ENCODE assay signal across 8 mouse cellular contexts in genomic region chr17:12915881-12916583, GRCm38 (mm10). TPM values are rescaled to one million over a fixed set of nuclear protein-coding genes. Genes with fewer than 3 reads are reported as not detected.
DNase-seq lines count a peak whose midpoint lies in the region; ATAC-seq and TF ChIP-seq lines count a peak whose summit lies in the region.

Mrpl18 (minus strand) TSS chr17:12916345.

- no peak for TF ChIP-seq CTCF in heart, adult 2 months (IDR thresholded peaks at IDR 0.05)

- peaks cover 66% of the 10 kb centered on the region for H3K36me3 ChIP-seq in embryonic facial prominence, embryonic 14.5 days (ENCODE audit: control insufficient read depth, insufficient read depth, low read length)
- peaks cover 7% of the 10 kb centered on the region for H3K36me3 ChIP-seq in heart, adult 2 months (ENCODE audit: control insufficient read depth, insufficient read depth, low read length)
- peaks cover 54% of the 10 kb centered on the region for H3K36me3 ChIP-seq in limb, embryonic 13.5 days
- H3K36me3 ChIP-seq in midbrain, embryonic 16.5 days (ENCODE audit: control insufficient read depth, insufficient read depth, low read length) = peaks cover 34% of the 10 kb centered on the region

- H3K9me3 ChIP-seq in embryonic facial prominence, embryonic 14.5 days (ENCODE audit: control insufficient read depth, low read length) = no peaks in the 10 kb centered on the region
- no peaks in the 10 kb centered on the region for H3K9me3 ChIP-seq in limb, embryonic 13.5 days
- H3K9me3 ChIP-seq in midbrain, embryonic 16.5 days (replicated peaks; ENCODE audit: control insufficient read depth, low read length, poor library complexity, severe bottlenecking) = no peaks in the 10 kb centered on the region

- peak within 1 kb of the TSS; percentile 93 for H3K27ac ChIP-seq in embryonic facial prominence, embryonic 14.5 days (replicated peaks; ENCODE audit: low read depth, low read length)
- H3K27ac ChIP-seq in heart, adult 2 months = peak within 1 kb of the TSS; percentile 93
- H3K27ac ChIP-seq in limb, embryonic 13.5 days = peak within 1 kb of the TSS; percentile 91
- H3K27ac ChIP-seq in midbrain, embryonic 16.5 days (ENCODE audit: low read length) = peak within 1 kb of the TSS; percentile 82

- peak within 1 kb of the TSS; percentile 90 for H3K4me2 ChIP-seq in embryonic facial prominence, embryonic 14.5 days (ENCODE audit: low read depth, low read length)
- H3K4me2 ChIP-seq in limb, embryonic 13.5 days (replicated peaks) = peak within 1 kb of the TSS; percentile 93
- peak within 1 kb of the TSS; percentile 91 for H3K4me2 ChIP-seq in midbrain, embryonic 16.5 days (ENCODE audit: low read length)

- H3K9ac ChIP-seq in embryonic facial prominence, embryonic 14.5 days (ENCODE audit: low read depth, low read length) = peak within 1 kb of the TSS; percentile 98
- H3K9ac ChIP-seq in heart, adult 2 months (ENCODE audit: low read depth, low read length) = peak within 1 kb of the TSS; percentile 91
- peak within 1 kb of the TSS; percentile 97 for H3K9ac ChIP-seq in limb, embryonic 13.5 days
- peak within 1 kb of the TSS; percentile 84 for H3K9ac ChIP-seq in midbrain, embryonic 16.5 days (ENCODE audit: low read depth, low read length)

- H3K79me2 ChIP-seq in heart, adult 2 months (replicated peaks; ENCODE audit: control insufficient read depth, insufficient read depth, low read length) = no peaks in the 10 kb centered on the region

- TF ChIP-seq EP300 in heart, adult 2 months (IDR thresholded peaks at IDR 0.05; ENCODE audit: insufficient read depth, low read depth, low read length) = peak; percentile 17; the same call in 1 of the 2 replicates

- H3K27me3 ChIP-seq in embryonic facial prominence, embryonic 14.5 days (replicated peaks; ENCODE audit: control insufficient read depth, insufficient read depth, low read length) = no peaks in the 10 kb centered on the region
- H3K27me3 ChIP-seq in heart, adult 2 months (ENCODE audit: control insufficient read depth, insufficient read depth, low read length) = no peaks in the 10 kb centered on the region
- H3K27me3 ChIP-seq in limb, embryonic 13.5 days = no peaks in the 10 kb centered on the region
- H3K27me3 ChIP-seq in midbrain, embryonic 16.5 days (ENCODE audit: control insufficient read depth, insufficient read depth, low read depth, low read length) = no peaks in the 10 kb centered on the region

- WGBS in embryonic facial prominence, embryonic 14.5 days = under 1% methylated on average over 50 of the region's 56 CpGs
- under 1% methylated on average over 56 of the region's 56 CpGs for WGBS in heart, adult 2 months
- under 1% methylated on average over 56 of the region's 56 CpGs for WGBS in limb, embryonic 13.5 days
- WGBS in midbrain, embryonic 16.5 days = under 1% methylated on average over 56 of the region's 56 CpGs

- peak; percentile 100 for DNase-seq in 3T3-L1 (ENCODE audit: low read depth, low spot score)
- DNase-seq in adrenal gland, postnatal 4 days (ENCODE audit: low spot score in 2 of 2) = peak; percentile 86 to 96
- DNase-seq in embryonic facial prominence, embryonic 14.5 days (ENCODE audit: low spot score) = peak; percentile 100
- DNase-seq in heart, adult 2 months = peak; percentile 97 to 99
- DNase-seq in kidney, adult 8-10 months = peak; percentile 99 to 100
- DNase-seq in spleen, postnatal 10 days (ENCODE audit: low spot score in 2 of 2) = peak; percentile 94 to 99

- peak; percentile 75 for TF ChIP-seq POLR2A in heart, adult 2 months (IDR thresholded peaks at IDR 0.05; ENCODE audit: insufficient read depth, low read depth, low read length)

- intact Hi-C loops in heart, adult 2 months (cut with DNase I) = loop anchor here (2.0 to 5.0 kb wide), 3 partner anchors 46 to 95 kb away; partner anchors contain the start of gene Acat2

- peak; percentile 99 for ATAC-seq in embryonic facial prominence, embryonic 14.5 days (ENCODE audit: low read depth)
- peak; percentile 100 for ATAC-seq in limb, embryonic 13.5 days (ENCODE audit: low FRiP score, low read depth)
- ATAC-seq in midbrain, embryonic 16.5 days = peak; percentile 99

- H3K4me3 ChIP-seq in embryonic facial prominence, embryonic 14.5 days (ENCODE audit: low read depth, low read length) = peak within 1 kb of the TSS; percentile 99
- peak within 1 kb of the TSS; percentile 86 for H3K4me3 ChIP-seq in heart, adult 2 months
- peak within 1 kb of the TSS; percentile 75 for H3K4me3 ChIP-seq in limb, embryonic 13.5 days
- peak within 1 kb of the TSS; percentile 67 for H3K4me3 ChIP-seq in midbrain, embryonic 16.5 days (ENCODE audit: low read depth, low read length)

- peaks cover 10% of the 10 kb centered on the region; the same call in 1 of the 2 replicates for H3K4me1 ChIP-seq in embryonic facial prominence, embryonic 14.5 days (ENCODE audit: control insufficient read depth, insufficient read depth, low read length)
- peaks cover 2% of the 10 kb centered on the region; the same call in 1 of the 2 replicates for H3K4me1 ChIP-seq in heart, adult 2 months (ENCODE audit: control insufficient read depth, insufficient read depth, low read length)
- peaks cover 15% of the 10 kb centered on the region for H3K4me1 ChIP-seq in limb, embryonic 13.5 days
- peaks cover 16% of the 10 kb centered on the region for H3K4me1 ChIP-seq in midbrain, embryonic 16.5 days (ENCODE audit: control insufficient read depth, insufficient read depth, low read length)

RNA-seq across cellular contexts. Expression of gene Mrpl18, which starts in this region (rescaled TPM):
- 10 to 100 TPM; 86.7 to 89.9 TPM for total RNA-seq in adrenal gland, postnatal 4 days (2021)
- 118 and 123 TPM in 2 replicates for polyA plus RNA-seq in embryonic facial prominence, embryonic 14.5 days (2014; fragmentation: Nextera tagmentation; extraction: Ambion mirVana)
- 100 to 1,000 TPM; 151 to 160 TPM for total RNA-seq in heart, adult 2 months (2021)
- polyA plus RNA-seq in heart, adult 2 months (2012; rRNA removed) = 65.1 and 78.1 TPM in 2 replicates
- polyA plus RNA-seq in limb, embryonic 13.5 days (2015; fragmentation: Nextera tagmentation; extraction: Ambion mirVana) = 155 and 161 TPM in 2 replicates
- 117 and 122 TPM in 2 replicates for polyA plus RNA-seq in midbrain, embryonic 16.5 days (2015; fragmentation: Nextera tagmentation; extraction: Ambion mirVana)

Comparison
In these comparisons a context has a peak if more than half of its experiments do, and no peak if none do; other contexts are left out.
1. Peak in every context shown above with its lines: DNase-seq, ATAC-seq, H3K4me3 ChIP-seq and H3K27ac ChIP-seq.